Mouse (Mus musculus): ENCODE measurements around the gene Sh2b3. TPM values are rescaled to one million over a fixed set of nuclear protein-coding genes. Genes with fewer than 3 reads are reported as not detected.

Gene Sh2b3
- polyA plus RNA-seq, 1 experiment from 2014 or later = 6.1 TPM

DNA sequence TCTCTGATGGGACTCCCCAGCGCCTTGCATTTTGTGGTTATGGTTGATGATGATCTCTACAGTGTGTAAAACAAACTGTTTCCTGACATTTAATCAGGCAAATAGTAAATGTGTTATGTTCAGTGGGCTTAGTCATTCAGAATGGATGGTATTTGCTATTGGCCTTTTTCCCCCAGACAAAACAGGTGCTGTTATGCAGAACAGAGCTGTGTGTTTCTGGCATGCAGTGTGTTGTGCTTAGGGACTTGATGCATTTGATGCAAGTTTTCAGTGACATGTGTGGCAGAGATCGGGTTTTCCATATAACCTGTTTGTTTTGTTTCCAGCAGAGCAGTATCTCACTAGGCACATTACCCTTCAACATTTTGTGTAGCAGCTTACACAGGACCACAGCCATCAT is 69.9 kb downstream of the Sh2b3 start:
- no peak overlapping the region for H3K27ac ChIP-seq (ENCODE audit: low read length)
- H3K4me2 ChIP-seq (ENCODE audit: low read length) = no peak overlapping the region
- 91% methylated on average over 2 of the region's 2 CpGs for WGBS
- H3K9ac ChIP-seq (ENCODE audit: low read depth, low read length) = no peak overlapping the region
- 0 out of 2 replicates have a peak, but pooled peaks cover 4% of the 10 kb centered on the region for H3K36me3 ChIP-seq (ENCODE audit: control insufficient read depth, insufficient read depth, low read length)
- no peak overlapping the region for H3K4me3 ChIP-seq (ENCODE audit: low read depth, low read length)
- no peaks in the 10 kb centered on the region for H3K4me1 ChIP-seq (ENCODE audit: control insufficient read depth, insufficient read depth, low read length)
- ATAC-seq = no peak
- no peaks in the 10 kb centered on the region for H3K27me3 ChIP-seq (ENCODE audit: control insufficient read depth, insufficient read depth, low read depth, low read length)
- no peaks in the 10 kb centered on the region for H3K9me3 ChIP-seq (replicated peaks; ENCODE audit: control insufficient read depth, low read length, poor library complexity, severe bottlenecking)

DNA sequence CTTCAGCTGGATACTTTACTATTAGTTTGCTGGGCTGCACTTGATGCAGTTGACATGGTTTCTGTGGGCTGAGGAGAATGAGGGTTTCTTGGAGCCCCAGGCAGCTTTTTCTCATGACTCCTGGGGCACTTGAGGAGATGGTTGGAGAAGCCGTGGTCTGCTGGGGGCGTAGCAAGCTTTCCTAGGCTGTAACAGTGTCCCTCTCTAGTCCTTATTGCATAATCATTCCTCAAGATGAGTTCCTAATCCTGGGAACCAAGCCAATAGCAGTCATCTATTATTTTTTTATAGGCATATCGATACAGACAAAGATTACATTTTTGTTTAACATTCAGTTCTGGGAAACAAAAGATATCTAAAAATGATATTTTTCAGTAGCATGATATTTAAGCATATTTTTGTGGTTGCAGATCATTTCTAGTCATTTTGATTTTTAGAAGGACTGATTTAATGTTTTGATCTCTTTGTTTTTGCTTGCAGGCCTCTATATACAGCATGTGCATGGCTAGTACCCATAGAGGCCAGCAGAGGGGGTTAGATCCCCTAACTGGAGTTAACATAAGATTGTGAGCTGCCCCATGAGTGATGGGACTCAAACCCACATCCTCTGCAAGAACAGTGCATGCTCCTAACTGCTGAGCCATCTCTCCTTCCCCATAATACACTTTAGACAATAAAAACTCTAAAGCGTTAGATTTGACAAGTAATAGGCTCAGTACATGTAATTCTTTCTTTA is 71.2 kb downstream of the Sh2b3 start:
- Histone ChIP-seq H3K9ac (ENCODE audit: low read depth, low read length) (no peak overlapping the region), H3K4me1 (ENCODE audit: control insufficient read depth, insufficient read depth, low read length) (no peaks in the 10 kb centered on the region), H3K4me3 (ENCODE audit: low read depth, low read length) (no peak overlapping the region), H3K36me3 (ENCODE audit: control insufficient read depth, insufficient read depth, low read length) (0 out of 2 replicates have a peak, but pooled peaks cover 2% of the 10 kb centered on the region), H3K27me3 (ENCODE audit: control insufficient read depth, insufficient read depth, low read depth, low read length) (no peaks in the 10 kb centered on the region), H3K9me3 (replicated peaks; ENCODE audit: control insufficient read depth, low read length, poor library complexity, severe bottlenecking) (no peaks in the 10 kb centered on the region), H3K27ac (ENCODE audit: low read length) (no peak overlapping the region), H3K4me2 (ENCODE audit: low read length) (no peak overlapping the region)
- ATAC-seq = no peak
- 90% methylated on average over 4 of the region's 4 CpGs for WGBS

Small RNA genes lying within 50 kb of the gene (microRNA-seq; reads per million reads assigned to microRNA genes)
- gene Mir7031 = not detected

Other genes starting within 250 kb of the Sh2b3 start
- gene Aldh2, start 243.8 kb downstream of the Sh2b3 start, polyA plus RNA-seq (2015; fragmentation: Nextera tagmentation; extraction: Ambion mirVana) = 129 and 141 TPM in 2 replicates
- 1.4 and 1.9 TPM in 2 replicates for gene Acad12, start 218.7 kb downstream of the Sh2b3 start, polyA plus RNA-seq (2015; fragmentation: Nextera tagmentation; extraction: Ambion mirVana)
- 1.7 and 2.1 TPM in 2 replicates for gene Acad10, start 177.1 kb downstream of the Sh2b3 start, polyA plus RNA-seq (2015; fragmentation: Nextera tagmentation; extraction: Ambion mirVana)
- gene Brap, start 177.1 kb downstream of the Sh2b3 start, polyA plus RNA-seq (2015; fragmentation: Nextera tagmentation; extraction: Ambion mirVana) = 43.3 and 44.5 TPM in 2 replicates
- gene Atxn2, start 126.3 kb downstream of the Sh2b3 start, polyA plus RNA-seq (2015; fragmentation: Nextera tagmentation; extraction: Ambion mirVana) = 60.1 and 65.5 TPM in 2 replicates
- 43.4 and 51.3 TPM in 2 replicates for gene Pheta1, start 11.3 kb upstream of the Sh2b3 start, polyA plus RNA-seq (2015; fragmentation: Nextera tagmentation; extraction: Ambion mirVana)
- 20.1 and 20.2 TPM in 2 replicates for gene Cux2, start 212.5 kb upstream of the Sh2b3 start, polyA plus RNA-seq (2015; fragmentation: Nextera tagmentation; extraction: Ambion mirVana)